9 mouse cellular contexts compared by ENCODE assay signal in genomic region chr7:17050933-17051594, GRCm38 (mm10). TPM values are rescaled to one million over a fixed set of nuclear protein-coding genes. Genes with fewer than 3 reads are reported as not detected.
DNase-seq lines count a peak whose midpoint lies in the region; ATAC-seq and TF ChIP-seq lines count a peak whose summit lies in the region.
"Had no signal": no experiment of that assay in that cellular context is flagged by ENCODE, and none has a peak within 500 bp of the region (broad histone marks: within the 10 kb centered on the region; RNA-seq: fewer than 3 reads in every experiment).

No protein-coding gene starts in this region.

- H3K27ac ChIP-seq in embryonic facial prominence, embryonic 14.5 days (replicated peaks; ENCODE audit: low read depth, low read length): no peak overlapping the region
- no peak overlapping the region for H3K27ac ChIP-seq in liver, adult 2 months (replicated peaks; ENCODE audit: insufficient read depth, low read depth, low read length)

- no peak overlapping the region for H3K4me3 ChIP-seq in embryonic facial prominence, embryonic 14.5 days (ENCODE audit: low read depth, low read length)
- H3K4me3 ChIP-seq in liver, adult 2 months (ENCODE audit: insufficient read depth, low read depth, low read length): no peak overlapping the region

- WGBS in embryonic facial prominence, embryonic 14.5 days: 10% methylated on average over 15 of the region's 17 CpGs
- WGBS in liver, adult 2 months: 16% methylated on average over 15 of the region's 17 CpGs

- H3K36me3 ChIP-seq in embryonic facial prominence, embryonic 14.5 days (ENCODE audit: control insufficient read depth, insufficient read depth, low read length): peaks cover 69% of the 10 kb centered on the region
- no peaks in the 10 kb centered on the region for H3K36me3 ChIP-seq in liver, adult 2 months (ENCODE audit: control insufficient read depth, insufficient read depth, low read length)

- no peak for TF ChIP-seq POLR2A in liver, adult 2 months (IDR thresholded peaks at IDR 0.05; ENCODE audit: extremely low read depth, insufficient read depth, low read length)

- H3K4me2 ChIP-seq in embryonic facial prominence, embryonic 14.5 days (ENCODE audit: low read depth, low read length): no peak overlapping the region

- TF ChIP-seq CTCF in liver, adult 2 months (IDR thresholded peaks at IDR 0.05; ENCODE audit: low read depth, low read length): peak; percentile 94

- H3K4me1 ChIP-seq in embryonic facial prominence, embryonic 14.5 days (ENCODE audit: control insufficient read depth, insufficient read depth, low read length): no peaks in the 10 kb centered on the region; the same call in 1 of the 2 replicates
- no peaks in the 10 kb centered on the region for H3K4me1 ChIP-seq in liver, adult 2 months (ENCODE audit: control insufficient read depth, insufficient read depth, low read length)

- no peaks in the 10 kb centered on the region for H3K27me3 ChIP-seq in embryonic facial prominence, embryonic 14.5 days (replicated peaks; ENCODE audit: control insufficient read depth, insufficient read depth, low read length)
- 0 out of 2 replicates have a peak, but pooled peaks cover 3% of the 10 kb centered on the region for H3K27me3 ChIP-seq in liver, adult 2 months (ENCODE audit: control insufficient read depth, insufficient read depth, low read length)

- ATAC-seq in embryonic facial prominence, embryonic 14.5 days (ENCODE audit: low read depth): peak; percentile 24; the same call in 1 of the 2 replicates

- peak; percentile 67 for DNase-seq in ovary, postnatal 36 days (ENCODE audit: low spot score)
- no peak for DNase-seq in ovary, postnatal 10 days (ENCODE audit: low spot score)
- DNase-seq in adrenal gland, postnatal 36 days: peak; percentile 71 to 74
- peak; percentile 77 for DNase-seq in embryonic facial prominence, embryonic 14.5 days (ENCODE audit: low spot score)
- peak; percentile 49 for DNase-seq in hindlimb bud, embryonic 11.5 days (ENCODE audit: extremely low spot score, low read depth, low spot score)
- DNase-seq in liver, adult 2 months (ENCODE audit: extremely low read depth, low read depth, low spot score): peak; percentile 46
- peak; percentile 79 for DNase-seq in retina, embryonic 14.5 days (ENCODE audit: low spot score)
- peak; percentile 80 for DNase-seq in yolk sac, embryonic 10.5 days (ENCODE audit: low spot score)

- no peak overlapping the region for H3K9ac ChIP-seq in embryonic facial prominence, embryonic 14.5 days (ENCODE audit: low read depth, low read length)
- H3K9ac ChIP-seq in liver, adult 2 months (ENCODE audit: low read depth, low read length): no peak overlapping the region

- H3K79me2 ChIP-seq in liver, adult 2 months (ENCODE audit: control insufficient read depth, insufficient read depth, low read length): no peaks in the 10 kb centered on the region

- H3K9me3 ChIP-seq in embryonic facial prominence, embryonic 14.5 days (ENCODE audit: control insufficient read depth, low read length): no peaks in the 10 kb centered on the region

RNA-seq across cellular contexts. Expression of gene Hif3a, which starts 11.2 kb away (rescaled TPM):
- total RNA-seq in adrenal gland, postnatal 36 days (2021): 1 to 10 TPM; 1.6 to 2.7 TPM
- 26.1 and 34.8 TPM in 2 replicates for polyA plus RNA-seq in embryonic facial prominence, embryonic 14.5 days (2014; fragmentation: Nextera tagmentation; extraction: Ambion mirVana)
- 0.07 and 0.09 TPM in 2 replicates for total RNA-seq in liver, adult 2 months (2014; rRNA removed)
- 0.01 and 0.05 TPM in 2 replicates for polyA plus RNA-seq in liver, adult 2 months (2012; rRNA removed)

RNA-seq across cellular contexts. Expression of gene Psg16, which starts 22.8 kb away (rescaled TPM):
- under 1 TPM; 0.30 to 0.46 TPM for total RNA-seq in adrenal gland, postnatal 36 days (2021)
- 0.11 and 0.16 TPM in 2 replicates for polyA plus RNA-seq in embryonic facial prominence, embryonic 14.5 days (2014; fragmentation: Nextera tagmentation; extraction: Ambion mirVana)
- total RNA-seq in liver, adult 2 months (2014; rRNA removed): not detected in 2 replicates
- polyA plus RNA-seq in liver, adult 2 months (2012; rRNA removed): not detected in 2 replicates
- polyA plus RNA-seq: gonadal fat pad, adult 2 months had no signal

RNA-seq across cellular contexts. Expression of gene Ppp5c, which starts 23.3 kb away (rescaled TPM):
- total RNA-seq in adrenal gland, postnatal 36 days (2021): 10 to 100 TPM; 71.5 to 87.2 TPM
- 99.0 and 107 TPM in 2 replicates for polyA plus RNA-seq in embryonic facial prominence, embryonic 14.5 days (2014; fragmentation: Nextera tagmentation; extraction: Ambion mirVana)
- 24.2 and 39.9 TPM in 2 replicates for total RNA-seq in liver, adult 2 months (2014; rRNA removed)
- polyA plus RNA-seq in liver, adult 2 months (2012; rRNA removed): 93.2 and 112 TPM in 2 replicates

RNA-seq across cellular contexts. Expression of gene Ccdc8, which starts 58.6 kb away (rescaled TPM):
- 10 to 100 TPM; 19.2 to 28.1 TPM for total RNA-seq in adrenal gland, postnatal 36 days (2021)
- polyA plus RNA-seq in embryonic facial prominence, embryonic 14.5 days (2014; fragmentation: Nextera tagmentation; extraction: Ambion mirVana): 24.7 and 26.0 TPM in 2 replicates
- 0.40 and 0.46 TPM in 2 replicates for total RNA-seq in liver, adult 2 months (2014; rRNA removed)
- 0.21 and 0.35 TPM in 2 replicates for polyA plus RNA-seq in liver, adult 2 months (2012; rRNA removed)
